Mouse (Mus musculus) embryonic facial prominence, embryonic 11.5 days (tissue): ENCODE data around the gene Gdf5. TPM values are rescaled to one million over a fixed set of nuclear protein-coding genes. Genes with fewer than 3 reads are reported as not detected.
"Not testable (repeated sequence)": the region's sequence is repeated elsewhere in the genome, so short reads cannot be mapped to it uniquely, and the experiment has no call there.

Experiments used
- ATAC-seq: fragments of 200-750 bp; cut with Nextera tagmentation; replicated peaks from 2 replicates; pipeline ENCODE4 v1.8.0; 2017; ENCODE audit warnings: low read depth; ENCODE audit not compliant: insufficient number of reproducible peaks, low FRiP score, low TSS enrichment
- DNase-seq: peaks from one replicate; pipeline ENCODE4 v3.0.0-alpha.2; 2015; ENCODE audit warnings: low spot score
- H3K27ac ChIP-seq: fragments of 300-500 bp; sonication (generic); replicated peaks from 2 replicates; pipeline ENCODE4 v1.5.1; 2014; ENCODE audit warnings: mild to moderate bottlenecking, low read depth, low read length, control low read depth
- H3K27me3 ChIP-seq: fragments of 300-500 bp; sonication (generic); 2 replicates; pipeline ENCODE4 v1.6.1; 2014; ENCODE audit warnings: mild to moderate bottlenecking, low read length, moderate library complexity, mixed read lengths; ENCODE audit not compliant: control insufficient read depth, insufficient read depth
- H3K36me3 ChIP-seq: fragments of 300-500 bp; sonication (generic); replicated peaks from 2 replicates; pipeline ENCODE4 v1.6.1; 2014; ENCODE audit warnings: low read depth, mild to moderate bottlenecking, low read length, moderate library complexity, mixed read lengths; ENCODE audit not compliant: control insufficient read depth, insufficient read depth
- H3K4me1 ChIP-seq: fragments of 300-500 bp; sonication (generic); 2 replicates; pipeline ENCODE4 v1.6.1; 2014; ENCODE audit warnings: low read length, mixed read lengths; ENCODE audit not compliant: control insufficient read depth, insufficient read depth
- H3K4me2 ChIP-seq: fragments of 300-500 bp; sonication (generic); 2 replicates; pipeline ENCODE4 v1.6.1; 2014; ENCODE audit warnings: low read depth, mild to moderate bottlenecking, control low read depth, low read length, moderate library complexity
- H3K4me3 ChIP-seq: fragments of 300-500 bp; sonication (generic); 2 replicates; pipeline ENCODE4 v1.5.1; 2014; ENCODE audit warnings: low read depth, low read length, control low read depth
- H3K9ac ChIP-seq: fragments of 300-500 bp; sonication (generic); replicated peaks from 2 replicates; pipeline ENCODE4 v1.6.1; 2014; ENCODE audit warnings: mild to moderate bottlenecking, control low read depth, low read length
- H3K9me3 ChIP-seq: fragments of 300-500 bp; sonication (generic); replicated peaks from 2 replicates; pipeline ENCODE4 v1.6.1; 2016; ENCODE audit warnings: mild to moderate bottlenecking, low read length, inconsistent platforms, mixed read lengths; ENCODE audit not compliant: control insufficient read depth
- WGBS: fragments of 180-500 bp; shearing (Covaris S2); extraction: QIAGEN DNeasy Blood & Tissue Kit; methylation state at CpG from one replicate; pipeline ENCODE4 v1.1.7; 2014; 5-methylcytosine and 5-hydroxymethylcytosine counted together
- polyA plus RNA-seq: library from polyadenylated mRNA; unstranded; fragments of >200 nt; fragmentation: Nextera tagmentation; extraction: Ambion mirVana; gene quantifications from 2 replicates; pipeline ENCODE4 v1.2.1, GENCODE M21; 2014

The Gdf5 gene
- polyA plus RNA-seq, 1 experiment from 2014 or later = 3.2 TPM

DNA sequence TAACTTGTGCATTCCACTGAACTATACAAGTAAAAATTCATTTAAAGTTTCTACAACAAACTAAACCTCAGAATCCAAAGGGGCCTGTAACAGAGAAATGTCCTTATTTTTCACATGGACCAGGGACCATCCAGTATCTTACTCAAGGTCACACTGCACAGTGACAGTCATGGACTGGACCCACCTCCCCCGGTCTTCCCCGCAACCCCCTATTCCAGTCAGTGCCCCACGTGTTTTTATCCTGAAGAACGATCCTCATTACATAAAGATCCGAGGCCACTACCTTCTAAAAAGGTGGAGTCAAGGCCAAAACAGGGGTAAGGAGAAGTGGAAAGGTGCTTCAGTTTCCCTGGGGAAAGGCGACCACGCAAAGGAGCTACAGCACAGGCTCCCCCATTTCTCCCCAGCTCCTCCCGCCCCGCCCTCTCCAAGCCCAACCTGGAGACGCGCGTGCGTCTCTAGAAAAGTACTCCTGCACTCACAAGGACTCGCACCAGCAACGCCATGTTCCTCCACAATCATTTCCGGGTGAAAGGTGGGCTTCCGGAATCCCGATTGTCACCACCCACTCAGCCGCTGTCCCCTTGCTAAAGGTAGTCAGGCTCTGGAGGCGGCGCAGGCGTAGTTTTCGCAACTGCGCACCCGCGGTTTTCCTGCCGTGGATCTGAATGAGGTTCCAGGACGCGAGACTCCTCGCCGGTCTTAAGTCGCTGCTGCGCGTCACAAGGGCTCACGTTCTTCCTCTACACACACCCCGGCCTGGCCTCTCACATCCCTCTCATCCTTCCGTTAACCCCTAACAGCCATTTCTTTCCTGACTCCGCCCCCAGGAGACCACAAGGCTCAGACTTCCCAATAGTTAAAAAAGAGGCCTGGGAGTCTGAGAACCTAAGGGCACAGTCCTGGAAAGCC lies 15.4 kb downstream of the Gdf5 start, which contains the start of gene Uqcc1:
Gene Uqcc1, minus strand, starts transcription at position 780 of the 912 bp plus-strand sequence.
- Histone ChIP-seq H3K27me3 (no peaks in the 10 kb centered on the region), H3K9ac (peak within 1 kb of the TSS; percentile 70), H3K4me1 (peaks cover 2% of the 10 kb centered on the region; the same call in 1 of the 2 replicates), H3K36me3 (no peaks in the 10 kb centered on the region), H3K4me3 (peak within 1 kb of the TSS; percentile 67), H3K4me2 (peak within 1 kb of the TSS; percentile 61), H3K27ac (peak within 1 kb of the TSS; percentile 63), H3K9me3 (no peaks in the 10 kb centered on the region)
- DNase-seq (peak; percentile 96), ATAC-seq (peak; percentile 90)
- under 1% methylated on average over 38 of the region's 38 CpGs for WGBS

- DNase-seq = peak; percentile 54
- H3K4me3 ChIP-seq = peak overlapping the region; percentile 67
- 72% methylated on average over 7 of the region's 7 CpGs for WGBS
- H3K9me3 ChIP-seq = no peaks in the 10 kb centered on the region
- H3K4me1 ChIP-seq = peaks cover 2% of the 10 kb centered on the region; the same call in 1 of the 2 replicates
- peak overlapping the region; percentile 61 for H3K4me2 ChIP-seq
- H3K27me3 ChIP-seq = no peaks in the 10 kb centered on the region
- no peak overlapping the region for H3K9ac ChIP-seq
- ATAC-seq = no peak
- H3K36me3 ChIP-seq = no peaks in the 10 kb centered on the region
- no peak overlapping the region for H3K27ac ChIP-seq
Measured at GRCm38 (mm10) chr2:155928711-155929345, 16.3 kb downstream of the Gdf5 start.

DNA sequence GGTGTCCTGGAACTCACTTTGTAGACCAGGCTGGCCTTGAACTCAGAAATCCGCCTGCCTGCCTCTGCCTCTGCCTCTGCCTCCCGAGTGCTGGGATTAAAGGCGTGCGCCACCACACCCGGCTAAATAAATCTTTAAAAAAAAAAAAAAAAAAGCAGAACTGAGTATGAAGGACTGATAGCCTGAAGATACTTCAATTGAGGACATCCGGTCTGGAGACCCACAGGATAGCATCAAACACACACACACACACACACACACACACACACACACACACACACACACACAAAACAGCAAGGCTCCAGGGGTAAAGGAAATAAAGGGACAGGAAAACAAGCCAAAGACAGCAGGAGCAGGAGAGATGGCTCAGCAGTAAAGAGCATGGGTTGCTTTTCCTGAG lies 20.0 kb downstream of the Gdf5 start:
- not testable (repeated sequence) for H3K4me2 ChIP-seq, DNase-seq, H3K9ac ChIP-seq, H3K36me3 ChIP-seq, H3K4me3 ChIP-seq, H3K27me3 ChIP-seq, H3K9me3 ChIP-seq, ATAC-seq, H3K4me1 ChIP-seq, H3K27ac ChIP-seq
- 94% methylated on average over 6 of the region's 6 CpGs for WGBS

DNA sequence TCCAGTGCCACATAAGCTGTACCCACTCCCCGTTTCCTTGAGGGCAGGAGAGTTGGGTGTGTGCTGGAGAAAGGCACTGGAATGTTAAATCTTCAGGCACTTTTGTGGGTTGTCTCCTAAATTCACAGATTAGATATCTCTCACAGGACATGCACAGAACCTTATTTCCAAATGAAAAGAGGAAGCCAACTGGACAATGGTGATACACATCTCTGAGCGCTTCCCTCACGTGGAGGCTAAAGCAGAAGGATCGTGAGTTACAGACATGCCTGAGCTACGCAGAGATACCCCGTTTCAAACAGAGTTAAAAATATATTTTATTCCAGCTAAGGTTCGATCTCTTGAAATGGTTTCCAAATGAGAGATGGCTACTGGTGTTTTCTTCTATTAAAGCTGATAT lies 22.0 kb downstream of the Gdf5 start:
- ATAC-seq = no peak

DNA sequence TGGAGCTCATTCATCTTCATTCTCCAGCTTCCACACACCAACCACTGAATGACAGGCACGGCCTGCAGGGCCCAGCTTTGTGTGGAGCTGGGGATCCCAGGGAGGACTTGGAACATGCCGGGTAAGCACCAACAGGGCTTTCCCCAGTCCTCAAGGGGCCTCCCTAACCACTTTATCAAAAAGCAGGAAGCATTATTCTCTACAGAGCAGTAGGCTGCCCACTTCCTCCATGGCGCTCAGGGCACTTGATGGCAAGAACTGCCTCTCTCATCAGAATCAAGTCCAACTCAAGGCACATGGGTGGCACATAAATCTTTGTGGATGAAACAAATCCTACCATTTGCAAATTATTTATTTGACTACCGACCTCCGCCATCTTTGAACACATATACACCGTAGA lies 30.5 kb downstream of the Gdf5 start:
- H3K4me3 ChIP-seq = no peak overlapping the region
- no peak overlapping the region for H3K4me2 ChIP-seq
- DNase-seq = no peak
- H3K27ac ChIP-seq = no peak overlapping the region
- 91% methylated on average over 6 of the region's 6 CpGs for WGBS
- ATAC-seq = no peak
- H3K9ac ChIP-seq = no peak overlapping the region
- no peaks in the 10 kb centered on the region for H3K4me1 ChIP-seq
- H3K27me3 ChIP-seq = no peaks in the 10 kb centered on the region
- no peaks in the 10 kb centered on the region for H3K9me3 ChIP-seq
- peaks cover 4% of the 10 kb centered on the region; the same call in 1 of the 2 replicates for H3K36me3 ChIP-seq

More for the DNA sequence above, 22.0 kb downstream of the Gdf5 start:
- WGBS = 95% methylated on average over 7 of the region's 7 CpGs
- Histone ChIP-seq H3K4me3 (no peak overlapping the region), H3K27me3 (no peaks in the 10 kb centered on the region), H3K9me3 (no peaks in the 10 kb centered on the region), H3K9ac (no peak overlapping the region), H3K36me3 (no peaks in the 10 kb centered on the region; the same call in 1 of the 2 replicates), H3K4me2 (no peak overlapping the region), H3K27ac (no peak overlapping the region), H3K4me1 (no peaks in the 10 kb centered on the region)
- no peak for DNase-seq

DNA sequence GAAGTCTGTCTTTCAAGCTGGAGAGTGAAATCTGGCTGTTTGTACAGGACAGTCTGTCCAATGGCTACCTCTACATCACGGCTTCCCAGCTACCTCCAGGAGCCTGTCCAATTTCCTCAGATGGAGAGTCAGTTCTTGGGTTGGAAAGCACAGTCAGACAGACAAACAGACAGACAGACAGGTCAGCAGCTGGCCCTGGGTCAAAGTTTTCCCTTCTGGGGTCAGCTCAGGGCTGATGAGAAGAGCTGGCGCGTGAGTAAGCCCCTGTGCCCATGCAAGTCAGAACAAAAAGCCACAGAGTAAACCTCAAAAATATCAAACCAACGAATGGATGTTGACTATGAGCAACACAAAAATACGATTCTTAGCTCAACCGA lies 41.5 kb downstream of the Gdf5 start:
- Histone ChIP-seq H3K27me3 (no peaks in the 10 kb centered on the region), H3K4me1 (no peaks in the 10 kb centered on the region), H3K36me3 (no peaks in the 10 kb centered on the region), H3K9ac (no peak overlapping the region), H3K27ac (no peak overlapping the region), H3K9me3 (no peaks in the 10 kb centered on the region), H3K4me2 (no peak overlapping the region), H3K4me3 (no peak overlapping the region)
- DNase-seq = no peak
- no peak for ATAC-seq
- WGBS = 90% methylated on average over 6 of the region's 6 CpGs

DNA sequence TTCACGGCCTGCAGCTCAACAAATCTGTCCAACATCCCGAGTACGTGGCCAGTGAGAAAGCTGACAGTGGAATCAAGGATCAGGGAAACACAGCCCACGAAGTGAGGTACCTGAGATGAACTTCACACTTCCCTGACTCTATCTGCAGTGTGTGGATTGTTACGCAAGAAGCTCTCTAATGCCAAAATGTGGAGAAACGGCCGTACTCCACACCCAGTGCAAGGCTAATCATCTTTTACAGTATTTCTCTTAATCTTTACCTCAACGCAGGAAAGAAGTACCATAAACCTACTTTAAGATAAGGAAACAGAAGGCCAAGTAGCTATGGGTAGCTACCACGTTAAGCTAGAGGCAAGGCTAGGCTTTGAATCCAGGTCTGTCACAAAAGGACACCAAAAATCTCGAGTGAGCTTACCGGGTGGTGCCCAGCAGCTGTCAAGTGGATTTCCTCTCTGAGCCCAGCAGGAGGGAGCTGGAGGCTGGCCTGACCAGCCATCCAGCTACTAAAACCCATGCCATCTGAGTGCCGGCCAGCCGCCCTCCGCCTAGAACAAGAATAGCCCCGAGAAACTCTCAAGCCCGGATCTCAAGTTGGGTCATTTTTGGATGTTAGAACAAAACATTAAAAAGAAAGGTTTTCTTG lies 42.1 kb downstream of the Gdf5 start:
- DNase-seq (no peak), ATAC-seq (no peak)
- H3K9me3 ChIP-seq = no peaks in the 10 kb centered on the region
- no peaks in the 10 kb centered on the region for H3K27me3 ChIP-seq
- H3K36me3 ChIP-seq = no peaks in the 10 kb centered on the region
- H3K4me3 ChIP-seq = no peak overlapping the region
- H3K4me1 ChIP-seq = no peaks in the 10 kb centered on the region
- WGBS = 88% methylated on average over 16 of the region's 16 CpGs
- H3K4me2 ChIP-seq = no peak overlapping the region
- no peak overlapping the region for H3K27ac ChIP-seq
- H3K9ac ChIP-seq = no peak overlapping the region
